Mouse (Mus musculus): ENCODE measurements around the gene Aph1b.
"Not testable (repeated sequence)": the region's sequence is repeated elsewhere in the genome, so short reads cannot be mapped to it uniquely, and the experiment has no call there.

- TF ChIP-seq EP300 (IDR thresholded peaks at IDR 0.05; ENCODE audit: low read depth) = not testable (repeated sequence)
- peak; percentile 43 for TF ChIP-seq CTCF (IDR thresholded peaks at IDR 0.05; ENCODE audit: low read depth)
These were observed 27.0 kb upstream of the Aph1b start for GRCm38 (mm10) chr9:66822255-66822654.
